Mouse (Mus musculus) stomach, embryonic 16.5 days (tissue): ENCODE measurements around the gene Daxx. TPM values are rescaled to one million over a fixed set of nuclear protein-coding genes. Genes with fewer than 3 reads are reported as not detected.

Experiments used
- ATAC-seq: fragments of 200-750 bp; cut with Nextera tagmentation; 2 replicates; pipeline ENCODE4 v1.8.0; 2017; ENCODE audit warnings: moderate number of reproducible peaks, moderate TSS enrichment; ENCODE audit not compliant: insufficient read depth, low FRiP score
- H3K27ac ChIP-seq: fragments of 300-500 bp; sonication (generic); 2 replicates; pipeline ENCODE4 v1.5.1; 2014; ENCODE audit warnings: low read length
- H3K27me3 ChIP-seq: fragments of 300-500 bp; sonication (generic); 2 replicates; pipeline ENCODE4 v1.6.1; 2014; ENCODE audit warnings: low read length, control low read depth, mixed read lengths; ENCODE audit not compliant: control insufficient read depth, insufficient read depth
- H3K36me3 ChIP-seq: fragments of 300-500 bp; sonication (generic); 2 replicates; pipeline ENCODE4 v1.6.1; 2014; ENCODE audit warnings: low read length; ENCODE audit not compliant: control insufficient read depth, insufficient read depth
- H3K4me1 ChIP-seq: fragments of 300-500 bp; sonication (generic); 2 replicates; pipeline ENCODE4 v1.6.1; 2014; ENCODE audit warnings: low read length, control low read depth, mixed read lengths; ENCODE audit not compliant: control insufficient read depth, insufficient read depth
- H3K4me2 ChIP-seq: fragments of 300-500 bp; sonication (generic); 2 replicates; pipeline ENCODE4 v1.6.1; 2014; ENCODE audit warnings: low read depth, low read length, mixed read lengths
- H3K4me3 ChIP-seq: fragments of 300-500 bp; sonication (generic); replicated peaks from 2 replicates; pipeline ENCODE4 v1.5.1; 2014; ENCODE audit warnings: mild to moderate bottlenecking, low read length
- H3K9ac ChIP-seq: fragments of 300-500 bp; sonication (generic); 2 replicates; pipeline ENCODE4 v1.6.1; 2014; ENCODE audit warnings: low read length
- H3K9me3 ChIP-seq: fragments of 300-500 bp; sonication (generic); replicated peaks from 2 replicates; pipeline ENCODE4 v1.6.1; 2016; ENCODE audit warnings: low read length, control low read depth; ENCODE audit not compliant: control insufficient read depth
- WGBS: fragments of 180-500 bp; shearing (Covaris S2); extraction: QIAGEN DNeasy Blood & Tissue Kit; methylation state at CpG from one replicate; pipeline ENCODE4 v1.1.7; 2014; 5-methylcytosine and 5-hydroxymethylcytosine counted together
- polyA plus RNA-seq: library from polyadenylated mRNA; unstranded; fragments of >200 nt; fragmentation: Nextera tagmentation; extraction: Ambion mirVana; gene quantifications from 2 replicates; pipeline ENCODE4 v1.2.1, GENCODE M21; 2015

The Daxx gene
- polyA plus RNA-seq, 1 experiment from 2014 or later = 44.4 TPM

DNA sequence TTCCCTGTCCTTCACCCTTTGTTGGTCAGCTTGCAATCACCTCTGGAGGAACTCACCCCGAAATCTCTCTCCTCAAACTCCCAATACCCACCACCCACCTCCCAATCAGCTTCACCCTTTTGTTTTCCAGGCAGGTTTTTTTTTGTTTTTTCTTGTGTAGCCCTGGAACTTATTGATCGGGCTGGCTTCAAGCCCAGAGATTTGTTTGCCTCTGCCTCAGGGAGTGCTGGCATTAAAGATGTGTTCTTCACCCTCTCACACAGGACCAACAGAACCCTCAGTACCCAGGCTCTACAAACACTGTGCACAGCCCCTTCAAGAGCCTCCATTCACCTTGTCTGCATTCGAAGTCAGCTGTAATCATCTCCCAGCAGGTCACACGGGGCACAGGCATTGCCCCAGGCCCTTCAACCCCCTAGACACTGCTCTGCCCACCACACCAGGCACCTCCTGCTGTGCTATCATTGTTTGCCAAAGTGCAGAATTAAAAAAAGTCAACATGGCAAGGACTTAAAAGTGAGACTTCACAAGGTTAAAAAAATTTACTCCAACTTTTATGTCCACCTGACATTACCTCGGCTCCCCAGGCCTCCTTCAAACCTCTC lies 44.8 kb downstream of the Daxx start:
- ATAC-seq = no peak
- H3K9ac ChIP-seq = peak overlapping the region; percentile 98
- peaks cover 4% of the 10 kb centered on the region; the same call in 1 of the 2 replicates for H3K36me3 ChIP-seq
- peak overlapping the region; percentile 92 for H3K27ac ChIP-seq
- 31% methylated on average over 5 of the region's 5 CpGs for WGBS
- H3K4me3 ChIP-seq = peak overlapping the region; percentile 97
- no peaks in the 10 kb centered on the region for H3K9me3 ChIP-seq
- H3K27me3 ChIP-seq = no peaks in the 10 kb centered on the region
- peaks cover 46% of the 10 kb centered on the region for H3K4me1 ChIP-seq
- peak overlapping the region; percentile 97 for H3K4me2 ChIP-seq

- H3K9me3 ChIP-seq = no peaks in the 10 kb centered on the region
- peak; percentile 6; the same call in 1 of the 2 replicates for ATAC-seq
- no peaks in the 10 kb centered on the region for H3K27me3 ChIP-seq
- peak overlapping the region; percentile 97 for H3K4me2 ChIP-seq
- peak overlapping the region; percentile 97 for H3K4me3 ChIP-seq
- H3K27ac ChIP-seq = peak overlapping the region; percentile 92
- H3K36me3 ChIP-seq = peaks cover 12% of the 10 kb centered on the region; the same call in 1 of the 2 replicates
- H3K9ac ChIP-seq = peak overlapping the region; percentile 98
- WGBS = under 1% methylated on average over 33 of the region's 33 CpGs
- H3K4me1 ChIP-seq = peaks cover 45% of the 10 kb centered on the region
Observed at GRCm38 (mm10) chr17:33954646-33955554, 45.7 kb downstream of the Daxx start.

DNA sequence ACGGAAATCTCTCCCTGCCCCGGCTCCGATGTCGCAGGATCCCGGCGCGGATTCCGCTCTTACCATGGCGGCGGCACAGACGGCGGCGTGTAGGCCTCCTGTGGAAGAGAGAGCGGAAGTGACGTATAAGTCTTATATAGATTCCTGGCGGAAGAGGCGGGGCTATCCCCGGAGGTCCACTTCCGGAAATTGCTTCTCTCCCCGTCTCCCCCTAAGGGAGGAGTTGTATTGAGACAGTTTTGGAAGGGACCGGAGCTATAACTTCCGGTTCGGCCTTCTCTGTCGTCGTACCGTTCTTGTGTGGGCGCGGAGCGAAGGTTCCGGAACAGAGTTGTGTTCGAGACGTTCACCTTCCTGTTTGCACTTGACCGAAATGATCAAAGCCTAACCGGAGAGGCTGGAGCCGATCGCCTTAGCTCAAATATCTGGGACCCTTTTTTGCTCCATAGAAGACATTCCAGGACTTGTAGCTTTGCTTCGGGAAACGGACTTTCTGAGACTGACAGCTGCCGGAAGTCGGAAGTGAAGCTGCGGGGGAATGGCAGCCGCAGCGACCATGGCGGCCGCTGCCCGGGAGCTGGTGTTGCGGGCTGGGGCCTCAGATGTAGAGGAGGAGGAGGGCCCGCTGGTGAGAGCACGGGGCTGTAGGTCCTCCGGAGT lies 46.5 kb downstream of the Daxx start, which contains the start of the genes Vps52 and Rps18:
Gene Vps52, plus strand, starts transcription at position 258 of the 660 bp plus-strand sequence.
Gene Rps18, minus strand, starts transcription at position 447 of the 660 bp plus-strand sequence.
- Histone ChIP-seq H3K27me3 (no peaks in the 10 kb centered on the region), H3K9ac (peak within 1 kb of the TSS; percentile 98), H3K9me3 (no peaks in the 10 kb centered on the region), H3K4me1 (peaks cover 37% of the 10 kb centered on the region), H3K27ac (peak within 1 kb of the TSS; percentile 92), H3K36me3 (peaks cover 12% of the 10 kb centered on the region; the same call in 1 of the 2 replicates), H3K4me2 (peak within 1 kb of the TSS; percentile 97), H3K4me3 (peak within 1 kb of the TSS; percentile 97)
- peak; percentile 91 for ATAC-seq
- under 1% methylated on average over 50 of the region's 50 CpGs for WGBS

DNA sequence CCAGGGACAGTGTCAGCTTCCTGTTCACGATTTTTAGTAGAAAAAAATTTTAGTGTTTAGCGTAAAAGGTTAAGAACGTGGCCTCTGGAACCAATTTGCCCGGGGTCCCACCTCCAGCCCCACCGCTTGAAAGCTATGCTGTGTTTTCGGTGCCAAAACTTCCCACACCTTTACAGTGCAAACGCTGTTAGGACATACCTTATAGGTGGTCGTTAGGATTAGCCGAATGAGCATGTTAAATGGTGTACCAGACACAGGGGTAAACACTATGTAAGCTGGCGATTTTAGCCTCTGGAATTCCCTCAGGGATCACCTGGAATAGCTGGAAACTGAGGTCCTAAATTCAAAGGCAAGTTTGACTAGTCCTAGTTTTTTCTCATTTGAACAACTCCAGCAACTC lies 47.1 kb downstream of the Daxx start:
- no peaks in the 10 kb centered on the region for H3K27me3 ChIP-seq
- peak overlapping the region; percentile 81 for H3K9ac ChIP-seq
- peaks cover 37% of the 10 kb centered on the region for H3K4me1 ChIP-seq
- WGBS = 7% methylated on average over 10 of the region's 10 CpGs
- H3K4me3 ChIP-seq = peak overlapping the region; percentile 97
- H3K27ac ChIP-seq = no peak overlapping the region
- ATAC-seq = no peak
- H3K4me2 ChIP-seq = peak overlapping the region; percentile 75
- H3K9me3 ChIP-seq = no peaks in the 10 kb centered on the region
- peaks cover 12% of the 10 kb centered on the region; the same call in 1 of the 2 replicates for H3K36me3 ChIP-seq

GRCm38 (mm10) chr17:33957493-33957892 lies 48.3 kb downstream of the Daxx start:
- Histone ChIP-seq H3K27ac (no peak overlapping the region), H3K9me3 (no peaks in the 10 kb centered on the region), H3K9ac (no peak overlapping the region), H3K27me3 (no peaks in the 10 kb centered on the region), H3K36me3 (peaks cover 12% of the 10 kb centered on the region; the same call in 1 of the 2 replicates), H3K4me2 (no peak overlapping the region), H3K4me1 (peaks cover 26% of the 10 kb centered on the region), H3K4me3 (no peak overlapping the region)
- no peak for ATAC-seq
- WGBS = 88% methylated on average over 6 of the region's 6 CpGs

DNA sequence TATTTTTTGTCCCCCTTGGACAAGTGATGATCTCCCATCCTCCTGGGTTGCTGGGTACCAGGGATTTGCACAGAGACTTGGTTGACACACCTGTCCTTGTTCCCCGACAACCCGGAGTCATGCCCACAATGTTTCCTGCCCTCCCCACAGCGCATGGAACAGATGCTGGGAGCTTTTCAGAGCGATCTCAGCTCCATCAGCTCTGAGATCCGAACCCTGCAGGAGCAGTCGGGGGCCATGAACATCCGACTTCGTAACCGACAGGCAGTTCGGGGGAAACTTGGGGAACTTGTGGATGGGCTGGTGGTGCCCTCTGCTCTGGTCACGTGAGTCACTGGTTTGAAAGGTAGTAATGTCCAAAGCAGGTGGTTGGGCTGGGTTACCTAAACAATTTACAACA lies 49.2 kb downstream of the Daxx start:
- Histone ChIP-seq H3K9ac (no peak overlapping the region; the same call in 1 of the 2 replicates), H3K9me3 (no peaks in the 10 kb centered on the region), H3K4me1 (peaks cover 16% of the 10 kb centered on the region), H3K27ac (no peak overlapping the region), H3K27me3 (no peaks in the 10 kb centered on the region), H3K4me2 (no peak overlapping the region), H3K36me3 (0 out of 2 replicates have a peak, but pooled peaks cover 15% of the 10 kb centered on the region), H3K4me3 (no peak overlapping the region)
- WGBS = 91% methylated on average over 11 of the region's 11 CpGs
- ATAC-seq = no peak

GRCm38 (mm10) chr17:33959135-33959534 lies 49.9 kb downstream of the Daxx start:
- Histone ChIP-seq H3K9ac (no peak overlapping the region), H3K27ac (no peak overlapping the region), H3K4me3 (no peak overlapping the region), H3K27me3 (no peaks in the 10 kb centered on the region), H3K4me2 (no peak overlapping the region), H3K9me3 (no peaks in the 10 kb centered on the region), H3K4me1 (peaks cover 10% of the 10 kb centered on the region), H3K36me3 (0 out of 2 replicates have a peak, but pooled peaks cover 15% of the 10 kb centered on the region)
- no peak for ATAC-seq
- 96% methylated on average over 13 of the region's 13 CpGs for WGBS

DNA sequence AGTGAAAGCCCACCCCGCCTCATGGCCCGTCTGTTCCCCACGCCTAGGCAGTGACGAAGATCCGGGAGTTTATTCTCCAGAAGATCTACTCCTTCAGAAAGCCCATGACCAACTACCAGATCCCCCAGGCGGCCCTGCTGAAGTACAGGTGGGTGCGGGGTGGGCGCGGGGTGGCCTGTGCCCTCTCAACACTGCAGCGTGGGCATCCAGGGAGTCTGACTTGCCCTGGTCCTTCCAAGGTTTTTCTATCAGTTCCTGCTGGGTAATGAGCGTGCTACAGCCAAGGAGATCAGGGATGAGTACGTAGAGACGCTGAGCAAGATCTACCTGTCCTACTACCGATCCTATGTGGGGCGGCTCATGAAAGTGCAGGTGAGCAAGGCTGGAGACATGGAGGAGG lies 50.7 kb downstream of the Daxx start:
- Histone ChIP-seq H3K9me3 (no peaks in the 10 kb centered on the region), H3K4me3 (no peak overlapping the region), H3K4me2 (no peak overlapping the region), H3K9ac (no peak overlapping the region), H3K27ac (no peak overlapping the region), H3K27me3 (no peaks in the 10 kb centered on the region), H3K36me3 (0 out of 2 replicates have a peak, but pooled peaks cover 15% of the 10 kb centered on the region), H3K4me1 (peaks cover 5% of the 10 kb centered on the region)
- ATAC-seq = no peak
- 92% methylated on average over 15 of the region's 15 CpGs for WGBS
